Mouse (Mus musculus): ENCODE results near the gene Adamts15.

Adamts15 gene

DNA sequence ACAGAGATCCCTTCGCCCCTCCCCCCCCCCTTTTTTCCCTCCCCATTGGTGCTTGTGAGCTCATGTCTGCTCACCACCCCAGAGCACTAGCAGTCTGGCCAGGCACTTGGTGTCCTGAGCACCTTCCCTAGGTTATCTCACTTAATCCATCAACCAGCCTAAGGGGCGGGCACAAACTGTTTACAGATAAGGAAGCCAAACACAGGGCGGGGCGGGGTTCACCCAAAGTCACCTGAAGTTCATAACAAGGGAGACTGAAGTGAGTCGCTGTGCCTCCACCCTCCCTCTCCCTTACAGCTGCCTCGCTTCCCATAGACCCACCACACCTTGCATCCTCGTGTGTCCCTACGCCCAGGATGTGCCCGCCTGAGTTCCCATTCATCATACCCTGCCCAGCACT, 41.7 kb downstream of the Adamts15 start:
- DNase-seq (ENCODE audit: extremely low spot score, low spot score) = no peak

DNA sequence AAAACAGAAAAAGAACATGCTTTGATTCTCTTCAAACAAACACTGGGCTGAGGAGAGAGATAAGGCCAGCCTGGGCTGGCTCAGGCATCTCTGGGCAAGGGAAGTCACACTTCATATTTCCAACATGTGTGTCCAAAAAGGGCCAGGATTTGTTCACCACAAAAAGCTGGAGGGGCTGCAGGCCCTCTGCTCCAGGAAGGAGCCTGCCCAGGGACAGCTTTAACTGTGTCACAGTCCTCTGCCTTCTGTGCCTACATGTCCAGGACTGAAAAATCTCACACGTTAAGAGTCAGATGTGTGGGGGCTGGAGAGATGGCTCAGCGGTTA, 42.3 kb downstream of the Adamts15 start:
- no peak for DNase-seq (ENCODE audit: extremely low spot score, low spot score)

DNA sequence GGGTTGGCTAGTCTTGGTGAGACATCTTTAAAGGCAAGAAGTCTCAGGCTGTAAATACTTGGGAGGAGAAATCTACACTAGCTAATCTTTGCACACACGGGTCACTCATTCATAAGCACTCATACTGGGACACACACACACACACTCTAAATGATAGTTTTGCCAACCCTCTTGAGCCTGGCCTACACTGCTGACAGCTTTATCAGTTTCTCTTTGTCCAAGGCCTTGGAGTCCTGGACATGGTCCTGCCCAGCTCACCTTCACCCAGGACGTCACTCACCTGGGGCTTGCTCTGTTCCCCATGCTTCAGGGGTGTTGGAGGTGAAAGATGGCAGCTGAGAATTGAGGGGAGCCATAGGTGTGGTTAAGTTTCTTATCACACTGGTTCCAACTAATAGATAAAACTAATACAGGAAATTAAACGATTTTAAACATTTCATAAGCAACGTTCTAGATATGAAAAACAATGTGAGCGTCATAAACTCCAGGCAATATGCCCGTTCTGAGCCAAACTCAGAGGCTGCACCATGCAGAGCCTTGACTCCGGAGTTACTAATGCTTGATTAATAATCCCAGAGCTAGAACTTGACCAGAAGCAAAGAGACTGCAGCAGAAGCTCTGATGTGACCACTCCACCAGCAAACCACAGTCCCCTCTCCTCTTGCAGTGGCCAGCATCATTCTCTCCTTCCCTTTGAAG, 42.9 kb downstream of the Adamts15 start:
- no peak for DNase-seq (ENCODE audit: extremely low spot score, low spot score)

DNA sequence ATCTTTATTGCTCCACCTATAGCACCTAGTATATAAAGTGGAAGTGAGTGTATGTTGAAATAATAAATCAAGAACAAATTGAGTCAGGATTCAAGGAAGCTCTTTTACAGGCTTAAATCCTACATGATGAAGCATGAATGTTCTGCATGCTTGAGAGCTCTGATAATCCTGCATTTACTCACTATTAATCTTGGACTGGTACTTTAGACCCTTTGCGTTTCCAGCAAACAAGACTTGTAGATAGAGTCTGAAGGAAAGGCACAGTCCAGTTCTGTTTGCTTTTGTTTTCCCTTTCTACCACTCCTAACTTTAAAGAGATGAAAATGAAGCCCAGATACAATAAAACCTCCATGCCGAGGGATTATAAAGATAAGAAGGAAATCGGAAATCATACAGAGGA, 45.7 kb downstream of the Adamts15 start:
- no peak for DNase-seq (ENCODE audit: extremely low spot score, low spot score)

DNA sequence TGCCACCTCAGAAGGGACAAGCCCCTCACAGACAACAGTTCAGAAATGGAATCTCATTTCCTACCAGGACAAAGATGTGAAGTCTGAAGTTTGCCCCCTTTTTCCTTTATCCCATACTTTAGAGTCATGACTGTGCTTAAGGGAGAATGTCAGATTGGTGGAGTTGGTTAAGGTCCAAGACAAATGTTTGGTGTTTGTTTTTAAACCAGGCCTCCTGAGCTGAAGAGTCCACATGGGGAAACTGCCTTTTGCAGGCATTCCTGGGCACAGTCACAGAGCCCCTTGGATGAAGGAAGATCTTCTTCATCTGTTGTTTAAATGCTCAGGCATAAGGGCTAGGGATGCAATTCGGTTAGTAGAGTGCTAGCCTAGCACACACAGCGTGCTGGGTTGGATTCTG, 66.4 kb downstream of the Adamts15 start:
- DNase-seq (ENCODE audit: extremely low spot score, low spot score) = no peak

DNA sequence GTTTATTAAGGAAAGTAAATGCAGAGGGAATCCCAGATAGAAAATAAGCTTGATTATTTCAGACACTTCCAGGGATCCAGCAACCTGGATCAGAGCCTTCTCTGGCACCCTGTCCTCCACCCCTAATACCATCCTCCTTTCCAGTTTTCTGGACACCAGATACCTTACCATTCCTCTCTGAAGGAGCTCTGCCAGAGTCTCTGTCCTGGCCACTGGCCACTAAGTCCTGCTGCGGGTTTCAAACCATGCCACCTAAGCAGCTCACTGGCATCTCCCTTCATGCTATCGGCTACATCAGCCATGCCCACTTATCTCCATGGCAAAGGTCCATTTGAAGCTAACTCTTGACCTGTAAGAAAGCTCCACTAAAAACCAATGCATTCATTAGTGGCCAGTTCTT, 70.4 kb downstream of the Adamts15 start:
- DNase-seq (ENCODE audit: extremely low spot score, low spot score) = no peak

DNA sequence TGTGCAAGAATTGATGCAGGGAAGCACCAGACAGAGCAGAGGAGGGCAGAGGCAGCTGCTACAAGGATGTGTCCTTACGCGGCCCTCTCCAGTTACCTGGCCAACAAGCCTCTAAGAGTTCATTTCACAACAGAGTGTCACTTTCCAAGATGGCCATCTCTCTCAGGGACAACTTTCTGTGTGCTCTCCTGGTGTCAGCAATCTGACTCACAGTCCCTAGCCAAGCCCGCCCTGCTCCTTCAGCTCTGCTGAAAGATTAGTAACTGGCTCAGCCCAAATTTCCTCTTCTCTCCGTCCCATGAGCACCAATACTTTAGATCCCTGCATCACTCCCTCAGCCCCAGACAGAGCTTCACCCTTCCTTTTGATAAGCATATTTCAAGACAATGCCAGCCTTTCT, 72.3 kb downstream of the Adamts15 start:
- no peak for DNase-seq (ENCODE audit: extremely low spot score, low spot score)

DNA sequence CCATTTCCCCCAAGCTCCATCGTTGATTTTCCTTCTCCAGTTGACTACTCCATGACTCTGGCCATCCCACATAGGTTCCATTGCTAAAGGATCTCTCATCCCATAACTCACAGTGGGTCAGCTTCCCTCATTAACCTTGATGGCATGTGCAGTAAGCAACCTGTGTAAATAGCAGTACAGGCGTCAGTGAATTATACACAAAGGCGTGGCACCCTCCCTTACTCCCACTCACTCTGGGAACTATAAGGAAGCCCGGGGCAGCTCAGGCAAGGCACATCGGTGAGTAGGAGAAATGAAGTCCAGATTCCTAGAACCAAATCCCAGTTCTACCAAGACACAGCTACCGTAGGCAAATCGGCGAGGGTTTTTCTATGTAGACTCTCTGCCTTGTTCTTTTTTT, 72.8 kb downstream of the Adamts15 start:
- no peak for DNase-seq (ENCODE audit: extremely low spot score, low spot score)

All from neural tube, embryonic 10.5 days (tissue).